Mouse (Mus musculus) liver, embryonic 16.5 days (tissue): Measurements from ENCODE around the gene Rps25. TPM values are rescaled to one million over a fixed set of nuclear protein-coding genes. Genes with fewer than 3 reads are reported as not detected.

Source experiments
- ATAC-seq: fragments of 200-750 bp; cut with Nextera tagmentation; 2 replicates; pipeline ENCODE4 v1.8.0; 2017; ENCODE audit warnings: low read depth, mild to moderate bottlenecking, moderate number of reproducible peaks, moderate library complexity
- H3K27ac ChIP-seq: fragments of 300-500 bp; sonication (generic); 2 replicates; pipeline ENCODE4 v1.5.1; 2014; ENCODE audit warnings: mild to moderate bottlenecking, low read length
- H3K27me3 ChIP-seq: fragments of 300-500 bp; sonication (generic); 2 replicates; pipeline ENCODE4 v1.6.1; 2014; ENCODE audit warnings: low read depth, low read length, mixed read lengths; ENCODE audit not compliant: control insufficient read depth, insufficient read depth
- H3K36me3 ChIP-seq: fragments of 300-500 bp; sonication (generic); 2 replicates; pipeline ENCODE4 v1.6.1; 2014; ENCODE audit warnings: mild to moderate bottlenecking; ENCODE audit not compliant: control insufficient read depth, insufficient read depth
- H3K4me1 ChIP-seq: fragments of 300-500 bp; sonication (generic); 2 replicates; pipeline ENCODE4 v1.6.1; 2014; ENCODE audit warnings: low read depth, low read length, mixed read lengths; ENCODE audit not compliant: control insufficient read depth
- H3K4me2 ChIP-seq: fragments of 300-500 bp; sonication (generic); 2 replicates; pipeline ENCODE4 v1.6.1; 2014; ENCODE audit warnings: low read depth, low read length, mixed read lengths
- H3K4me3 ChIP-seq: fragments of 300-500 bp; sonication (generic); 2 replicates; pipeline ENCODE4 v1.5.1; 2014; ENCODE audit warnings: low read depth, mild to moderate bottlenecking, low read length
- H3K9ac ChIP-seq: fragments of 300-500 bp; sonication (generic); 2 replicates; pipeline ENCODE4 v1.6.1; 2014; ENCODE audit warnings: low read depth, low read length
- H3K9me3 ChIP-seq: fragments of 300-500 bp; sonication (generic); replicated peaks from 2 replicates; pipeline ENCODE4 v1.6.1; 2016; ENCODE audit warnings: low read length; ENCODE audit not compliant: control insufficient read depth
- WGBS: fragments of 180-500 bp; shearing (Covaris S2); extraction: QIAGEN DNeasy Blood & Tissue Kit; methylation state at CpG from one replicate; pipeline ENCODE4 v1.1.7; 2014; ENCODE audit not compliant: insufficient replicate concordance; 5-methylcytosine and 5-hydroxymethylcytosine counted together
- microRNA-seq: library from miRNA; unstranded; fragments of <30 nt; microRNA quantifications from one replicate; pipeline ENCODE4, GENCODE M21; 2016
- polyA plus RNA-seq: library from polyadenylated mRNA; unstranded; fragments of >200 nt; fragmentation: Nextera tagmentation; extraction: Ambion mirVana; gene quantifications from 2 replicates; pipeline ENCODE4 v1.2.1, GENCODE M21; 2015

Rps25 gene
- polyA plus RNA-seq, 1 experiment from 2014 or later: 791 TPM

DNA sequence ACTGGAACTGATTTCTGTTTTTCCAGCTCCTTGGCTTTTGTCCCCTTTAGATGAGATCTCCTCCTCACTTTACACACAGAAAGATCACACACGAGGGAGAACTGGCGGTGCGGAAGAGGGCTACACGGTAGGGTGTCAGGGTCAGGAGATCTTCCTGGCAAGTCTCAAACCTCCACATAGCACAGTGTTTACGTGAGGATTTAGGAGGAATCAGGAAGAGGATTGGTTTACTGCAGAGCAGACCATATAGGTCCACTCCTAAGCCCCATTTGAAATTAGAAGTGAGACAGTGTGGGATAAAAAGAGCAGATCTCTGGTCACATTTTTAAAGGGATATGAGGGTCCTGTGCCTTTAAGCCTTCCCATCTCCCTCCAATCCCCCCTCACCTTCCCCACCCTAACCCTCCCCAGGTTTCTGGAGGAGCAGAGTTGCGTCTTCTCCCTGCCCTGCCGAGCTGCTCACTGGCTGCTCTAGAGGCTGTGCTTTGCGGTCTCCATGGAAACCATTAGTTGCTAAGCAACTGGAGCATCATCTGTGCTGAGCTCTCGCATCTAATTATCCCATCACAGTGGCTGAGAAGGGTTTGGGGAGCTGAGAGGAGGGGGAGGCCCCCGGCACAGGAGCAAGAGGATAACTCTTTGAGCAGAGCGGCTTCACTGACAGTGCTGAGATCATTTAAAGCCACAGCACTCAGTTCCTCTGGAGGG lies 50.2 kb downstream of the Rps25 start:
- no peak overlapping the region for H3K27ac ChIP-seq
- H3K4me1 ChIP-seq: no peaks in the 10 kb centered on the region
- H3K9me3 ChIP-seq: no peaks in the 10 kb centered on the region
- ATAC-seq: no peak
- H3K4me3 ChIP-seq: no peak overlapping the region
- H3K4me2 ChIP-seq: no peak overlapping the region
- 26% methylated on average over 11 of the region's 11 CpGs for WGBS
- H3K27me3 ChIP-seq: peaks cover 15% of the 10 kb centered on the region
- no peaks in the 10 kb centered on the region for H3K36me3 ChIP-seq
- no peak overlapping the region for H3K9ac ChIP-seq

Small RNA genes within 50 kb of the gene (microRNA-seq; reads per million reads assigned to microRNA genes)
- 1.7 reads per million for gene Mir7085

Other genes with a start within 250 kb of the Rps25 start
- 4.4 and 5.0 TPM in 2 replicates for gene Cbl, start 173.1 kb upstream of the Rps25 start, polyA plus RNA-seq
- gene Ccdc153, start 166.5 kb upstream of the Rps25 start, polyA plus RNA-seq: not detected in 2 replicates
- gene Pdzd3, start 155.7 kb upstream of the Rps25 start, polyA plus RNA-seq: 0.04 and 0.14 TPM in 2 replicates
- gene Nlrx1, start 138.5 kb upstream of the Rps25 start, polyA plus RNA-seq: 4.3 and 5.0 TPM in 2 replicates
- gene Abcg4, start 118.5 kb upstream of the Rps25 start, polyA plus RNA-seq: 16.0 and 17.9 TPM in 2 replicates
- gene Hinfp, start 101.5 kb upstream of the Rps25 start, polyA plus RNA-seq: 10.1 and 12.6 TPM in 2 replicates
- 7.8 and 9.1 TPM in 2 replicates for gene C2cd2l, start 86.9 kb upstream of the Rps25 start, polyA plus RNA-seq
- 17.5 and 20.1 TPM in 2 replicates for gene Dpagt1, start 81.1 kb upstream of the Rps25 start, polyA plus RNA-seq
- 191 and 216 TPM in 2 replicates for gene H2afx, start 72.4 kb upstream of the Rps25 start, polyA plus RNA-seq
- gene Hmbs, start 62.9 kb upstream of the Rps25 start, polyA plus RNA-seq: 1,376 and 1,388 TPM in 2 replicates
- gene Vps11, start 45.5 kb upstream of the Rps25 start, polyA plus RNA-seq: 14.3 and 14.4 TPM in 2 replicates
- gene Hyou1, start 27.6 kb upstream of the Rps25 start, polyA plus RNA-seq: 14.3 and 14.5 TPM in 2 replicates
- gene Slc37a4, start 10.3 kb upstream of the Rps25 start, polyA plus RNA-seq: 65.1 and 81.4 TPM in 2 replicates
- gene Trappc4, start 461 bp downstream of the Rps25 start, polyA plus RNA-seq: 42.8 and 46.3 TPM in 2 replicates
- 12.2 and 16.3 TPM in 2 replicates for gene Ccdc84, start 11.4 kb downstream of the Rps25 start, polyA plus RNA-seq
- gene Foxr1, start 34.0 kb downstream of the Rps25 start, polyA plus RNA-seq: not detected in 2 replicates
- gene Upk2, start 47.8 kb downstream of the Rps25 start, polyA plus RNA-seq: not detected in 2 replicates
- gene Bcl9l, start 75.7 kb downstream of the Rps25 start, polyA plus RNA-seq: 2.2 TPM in 2 replicates
- gene Cxcr5, start 154.7 kb downstream of the Rps25 start, polyA plus RNA-seq: 0.14 TPM in 1 of 2 replicates, not detected in the other
- gene Ddx6, start 197.8 kb downstream of the Rps25 start, polyA plus RNA-seq: 4.5 and 5.5 TPM in 2 replicates